10 mouse cellular contexts compared by ENCODE assay signal in the genomic region with DNA sequence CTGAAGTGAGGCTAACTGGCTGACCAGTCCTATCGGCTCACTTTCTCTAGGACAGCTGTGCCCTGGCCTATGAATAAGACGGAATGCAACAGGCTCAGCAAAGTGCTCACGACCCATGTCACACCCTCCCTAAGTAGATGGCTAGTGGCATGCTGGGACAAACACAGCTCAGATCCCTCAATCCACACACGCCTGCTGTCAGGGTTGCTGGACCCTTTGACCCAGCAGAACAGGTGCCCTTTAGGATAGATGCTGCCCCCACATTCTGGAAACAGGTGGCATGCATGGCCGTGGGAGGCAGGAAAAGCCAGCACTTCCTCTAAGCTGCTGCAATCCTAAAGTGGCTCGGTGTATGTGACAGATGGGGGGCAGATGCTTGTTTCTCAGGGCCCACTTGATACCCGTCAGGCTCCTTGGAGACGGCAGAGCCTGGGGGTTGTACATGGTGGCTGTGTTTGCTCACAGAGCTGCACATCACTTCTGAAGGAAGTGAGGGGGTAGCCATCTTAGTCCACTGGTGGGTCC. TPM values are rescaled to one million over a fixed set of nuclear protein-coding genes. Genes with fewer than 3 reads are reported as not detected.
DNase-seq lines count a peak whose midpoint lies in the region; ATAC-seq and TF ChIP-seq lines count a peak whose summit lies in the region.
"Had no signal": no experiment of that assay in that cellular context is flagged by ENCODE, and none has a peak within 500 bp of the region (broad histone marks: within the 10 kb centered on the region; RNA-seq: fewer than 3 reads in every experiment).

No protein-coding gene starts in this region.

- H3K27me3 ChIP-seq in neural tube, embryonic 13.5 days = peaks cover 6% of the 10 kb centered on the region; the same call in 1 of the 2 replicates
- peaks cover 1% of the 10 kb centered on the region for H3K27me3 ChIP-seq in limb, embryonic 13.5 days
- H3K27me3 ChIP-seq in thymus, adult 2 months (ENCODE audit: control insufficient read depth, insufficient read depth, low read length) = no peaks in the 10 kb centered on the region

- H3K4me1 ChIP-seq in neural tube, embryonic 13.5 days (replicated peaks) = 0 out of 2 replicates have a peak, but pooled peaks cover 5% of the 10 kb centered on the region
- H3K4me1 ChIP-seq in limb, embryonic 13.5 days = no peaks in the 10 kb centered on the region
- H3K4me1 ChIP-seq in thymus, adult 2 months (replicated peaks; ENCODE audit: control insufficient read depth, insufficient read depth, low read length) = no peaks in the 10 kb centered on the region
- H3K4me1 ChIP-seq: forebrain, embryonic 12.5 days had no signal

- H3K9me3 ChIP-seq in neural tube, embryonic 13.5 days = no peaks in the 10 kb centered on the region
- no peaks in the 10 kb centered on the region for H3K9me3 ChIP-seq in limb, embryonic 13.5 days
- H3K9me3 ChIP-seq: forebrain, embryonic 12.5 days; heart, embryonic 10.5 days; hindbrain, embryonic 15.5 days had no signal

- no peaks in the 10 kb centered on the region for H3K36me3 ChIP-seq in neural tube, embryonic 13.5 days
- no peaks in the 10 kb centered on the region for H3K36me3 ChIP-seq in limb, embryonic 13.5 days
- no peaks in the 10 kb centered on the region for H3K36me3 ChIP-seq in thymus, adult 2 months (ENCODE audit: control insufficient read depth, insufficient read depth, low read length)
- H3K36me3 ChIP-seq: forebrain, embryonic 12.5 days; heart, embryonic 10.5 days; hindbrain, embryonic 15.5 days had no signal

- H3K27ac ChIP-seq in neural tube, embryonic 13.5 days (replicated peaks) = no peak overlapping the region
- no peak overlapping the region for H3K27ac ChIP-seq in limb, embryonic 13.5 days
- H3K27ac ChIP-seq in thymus, adult 2 months (ENCODE audit: control insufficient read depth, insufficient read depth, low read length) = no peak overlapping the region
- H3K27ac ChIP-seq: forebrain, embryonic 12.5 days; heart, embryonic 10.5 days; hindbrain, embryonic 15.5 days had no signal

- peak overlapping the region; percentile 32; the same call in 1 of the 2 replicates for H3K9ac ChIP-seq in neural tube, embryonic 13.5 days
- no peak overlapping the region for H3K9ac ChIP-seq in limb, embryonic 13.5 days
- H3K9ac ChIP-seq: forebrain, embryonic 12.5 days; hindbrain, embryonic 15.5 days had no signal

- no peak overlapping the region for H3K4me3 ChIP-seq in neural tube, embryonic 13.5 days
- no peak overlapping the region for H3K4me3 ChIP-seq in limb, embryonic 13.5 days
- H3K4me3 ChIP-seq in thymus, adult 2 months (ENCODE audit: control insufficient read depth, insufficient read depth, low read length) = no peak overlapping the region
- H3K4me3 ChIP-seq: forebrain, embryonic 12.5 days; heart, embryonic 10.5 days; hindbrain, embryonic 15.5 days had no signal

- intact Hi-C loops in heart, postnatal 10 days (cut with DNase I) = no loop called here

- TF ChIP-seq POLR2A in thymus, adult 2 months (IDR thresholded peaks at IDR 0.05; ENCODE audit: control insufficient read depth, extremely low read depth, insufficient read depth, low read length, poor library complexity) = no peak

- TF ChIP-seq CTCF in thymus, adult 2 months (IDR thresholded peaks at IDR 0.05; ENCODE audit: borderline replicate concordance, control insufficient read depth, extremely low read depth, insufficient read depth, low read length, poor library complexity) = no peak

- DNase-seq in neural tube, embryonic 10.5 days (ENCODE audit: extremely low spot score, low spot score) = no peak
- peak; percentile 52 for DNase-seq in layer of hippocampus, adult 9-10 months (ENCODE audit: low spot score)
- DNase-seq in kidney, postnatal 25 days = no peak
- DNase-seq in thymus, adult 2 months = no peak
- DNase-seq in heart, postnatal 10 days = no peak

- H3K4me2 ChIP-seq in neural tube, embryonic 13.5 days = no peak overlapping the region
- H3K4me2 ChIP-seq in limb, embryonic 13.5 days (replicated peaks) = no peak overlapping the region
- H3K4me2 ChIP-seq: forebrain, embryonic 12.5 days; hindbrain, embryonic 15.5 days had no signal

- ATAC-seq in neural tube, embryonic 13.5 days (ENCODE audit: low read depth) = no peak
- peak; percentile 75 for ATAC-seq in limb, embryonic 13.5 days (ENCODE audit: low FRiP score, low read depth)

- 71% methylated on average over 8 of the region's 8 CpGs for WGBS in neural tube, embryonic 13.5 days
- WGBS in limb, embryonic 13.5 days = 63% methylated on average over 8 of the region's 8 CpGs
- 73% methylated on average over 8 of the region's 8 CpGs for whole genome bisulfite sequencing in thymus, adult 2 months

RNA-seq across cellular contexts. Expression of a gene that starts 36.3 kb away (rescaled TPM):
- polyA plus RNA-seq in neural tube, embryonic 13.5 days (2015; fragmentation: Nextera tagmentation; extraction: Ambion mirVana) = 3.8 and 4.0 TPM in 2 replicates
- 2.4 and 3.2 TPM in 2 replicates for polyA plus RNA-seq in limb, embryonic 13.5 days (2015; fragmentation: Nextera tagmentation; extraction: Ambion mirVana)
- polyA plus RNA-seq in thymus, adult 2 months (2012; rRNA removed) = 7.7 and 11.8 TPM in 2 replicates
- total RNA-seq in heart, postnatal 10 days (2021) = 1 to 10 TPM; 1.7 to 1.8 TPM

RNA-seq across cellular contexts. Expression of a gene that starts 42.2 kb away (rescaled TPM):
- polyA plus RNA-seq in neural tube, embryonic 13.5 days (2015; fragmentation: Nextera tagmentation; extraction: Ambion mirVana) = 6.9 and 11.1 TPM in 2 replicates
- polyA plus RNA-seq in limb, embryonic 13.5 days (2015; fragmentation: Nextera tagmentation; extraction: Ambion mirVana) = 3.4 and 4.3 TPM in 2 replicates
- 7.0 and 8.8 TPM in 2 replicates for polyA plus RNA-seq in thymus, adult 2 months (2012; rRNA removed)
- total RNA-seq in heart, postnatal 10 days (2021) = under 1 TPM; 0.74 to 0.93 TPM

RNA-seq across cellular contexts. Expression of a gene that starts 42.2 kb away (rescaled TPM):
- polyA plus RNA-seq in neural tube, embryonic 13.5 days (2015; fragmentation: Nextera tagmentation; extraction: Ambion mirVana) = 19.8 and 24.8 TPM in 2 replicates
- polyA plus RNA-seq in limb, embryonic 13.5 days (2015; fragmentation: Nextera tagmentation; extraction: Ambion mirVana) = 23.1 and 24.2 TPM in 2 replicates
- polyA plus RNA-seq in thymus, adult 2 months (2012; rRNA removed) = 13.9 and 15.5 TPM in 2 replicates
- total RNA-seq in heart, postnatal 10 days (2021) = 10 to 100 TPM; 10.8 to 11.4 TPM
